Mouse (Mus musculus) midbrain, postnatal 0 days (tissue): ENCODE measurements around the gene Rcor2. TPM values are rescaled to one million over a fixed set of nuclear protein-coding genes. Genes with fewer than 3 reads are reported as not detected.

ENCODE experiments used
- ATAC-seq: fragments of 200-750 bp; cut with Nextera tagmentation; 2 replicates; pipeline ENCODE4 v1.8.0; 2017; ENCODE audit warnings: moderate number of reproducible peaks, mild to moderate bottlenecking, moderate TSS enrichment, moderate library complexity; ENCODE audit not compliant: low FRiP score
- DNase-seq: peaks from one replicate; pipeline ENCODE4 v3.0.0-alpha.2; 2015; ENCODE audit warnings: low spot score
- H3K27ac ChIP-seq: fragments of 300-500 bp; sonication (generic); 2 replicates; pipeline ENCODE4 v1.5.1; 2014; ENCODE audit warnings: low read depth, mild to moderate bottlenecking, low read length, mixed read lengths
- H3K27me3 ChIP-seq: fragments of 300-500 bp; sonication (generic); 2 replicates; pipeline ENCODE4 v1.6.1; 2014; ENCODE audit warnings: low read length, control low read depth, mixed read lengths; ENCODE audit not compliant: insufficient read depth
- H3K36me3 ChIP-seq: fragments of 300-500 bp; sonication (generic); 2 replicates; pipeline ENCODE4 v1.6.1; 2014; ENCODE audit warnings: low read length, control low read depth, mixed read lengths; ENCODE audit not compliant: insufficient read depth
- H3K4me1 ChIP-seq: fragments of 300-500 bp; sonication (generic); 2 replicates; pipeline ENCODE4 v1.6.1; 2014; ENCODE audit warnings: mild to moderate bottlenecking, control low read depth, antibody characterized with exemption, low read length, mixed read lengths; ENCODE audit not compliant: insufficient read depth
- H3K4me2 ChIP-seq: fragments of 300-500 bp; sonication (generic); 2 replicates; pipeline ENCODE4 v1.6.1; 2014; ENCODE audit warnings: low read depth, mild to moderate bottlenecking, low read length, mixed read lengths; ENCODE audit not compliant: poor library complexity, severe bottlenecking
- H3K4me3 ChIP-seq: fragments of 300-500 bp; sonication (generic); 2 replicates; pipeline ENCODE4 v1.5.1; 2014; ENCODE audit warnings: low read depth, mild to moderate bottlenecking, low read length, moderate library complexity
- H3K9ac ChIP-seq: fragments of 300-500 bp; sonication (generic); replicated peaks from 2 replicates; pipeline ENCODE4 v1.6.1; 2014; ENCODE audit warnings: mild to moderate bottlenecking, low read length, moderate library complexity, mixed read lengths; ENCODE audit not compliant: poor library complexity, severe bottlenecking
- H3K9me3 ChIP-seq: fragments of 300-500 bp; sonication (generic); 2 replicates; pipeline ENCODE4 v1.6.1; 2016; ENCODE audit warnings: low read length, control low read depth
- CTCF ChIP-seq: IDR thresholded peaks from 2 replicates; pipeline ENCODE4 v1.5.1; 2016; ENCODE audit warnings: antibody characterized with exemption, mild to moderate bottlenecking
- WGBS: fragments of 180-500 bp; shearing (Covaris S2); extraction: QIAGEN DNeasy Blood & Tissue Kit; methylation state at CpG from one replicate; pipeline ENCODE4 v1.1.7; 2014; 5-methylcytosine and 5-hydroxymethylcytosine counted together
- polyA plus RNA-seq: library from polyadenylated mRNA; unstranded; fragments of >200 nt; fragmentation: Nextera tagmentation; extraction: Ambion mirVana; gene quantifications from 2 replicates; pipeline ENCODE4 v1.2.1, GENCODE M21; 2015
- total RNA-seq: library from RNA; depleted of rRNA; stranded (reverse); fragments of >200 nt; gene quantifications from 2 replicates; pipeline ENCODE4 v1.2.3, GENCODE M21; 2014

Rcor2 gene
- total and polyA plus RNA-seq, 2 experiments from 2014 or later, result 8.9 to 53.1 TPM

DNA sequence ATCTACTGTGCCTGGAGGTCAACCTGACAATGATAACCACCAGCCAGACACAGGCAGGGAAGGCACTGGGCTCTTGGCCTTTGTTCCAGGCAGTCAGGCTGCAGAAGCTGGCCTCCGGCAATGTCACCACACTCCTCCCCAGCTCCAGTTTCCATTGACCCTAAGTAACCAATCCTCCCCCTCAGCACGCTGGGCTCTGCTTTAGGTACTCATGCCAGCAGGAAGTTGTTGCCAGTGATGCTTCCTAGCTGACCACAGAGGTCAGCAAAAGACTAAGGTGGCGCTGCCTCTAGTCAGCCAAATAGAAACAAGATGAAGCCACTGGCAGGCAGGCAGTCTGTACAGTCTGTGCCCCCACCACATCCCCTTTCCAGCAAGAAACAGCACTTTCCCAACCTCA, 39.8 kb downstream of the Rcor2 start:
- no peak overlapping the region for H3K27ac ChIP-seq
- no peak overlapping the region for H3K9ac ChIP-seq
- H3K4me2 ChIP-seq, result no peak overlapping the region
- no peak for TF ChIP-seq CTCF
- no peaks in the 10 kb centered on the region for H3K36me3 ChIP-seq
- WGBS, result 66% methylated on average over 3 of the region's 3 CpGs
- no peak overlapping the region for H3K4me3 ChIP-seq
- H3K4me1 ChIP-seq, result no peaks in the 10 kb centered on the region; the same call in 1 of the 2 replicates
- H3K27me3 ChIP-seq, result no peaks in the 10 kb centered on the region
- H3K9me3 ChIP-seq, result no peaks in the 10 kb centered on the region
- DNase-seq (no peak), ATAC-seq (no peak)

DNA sequence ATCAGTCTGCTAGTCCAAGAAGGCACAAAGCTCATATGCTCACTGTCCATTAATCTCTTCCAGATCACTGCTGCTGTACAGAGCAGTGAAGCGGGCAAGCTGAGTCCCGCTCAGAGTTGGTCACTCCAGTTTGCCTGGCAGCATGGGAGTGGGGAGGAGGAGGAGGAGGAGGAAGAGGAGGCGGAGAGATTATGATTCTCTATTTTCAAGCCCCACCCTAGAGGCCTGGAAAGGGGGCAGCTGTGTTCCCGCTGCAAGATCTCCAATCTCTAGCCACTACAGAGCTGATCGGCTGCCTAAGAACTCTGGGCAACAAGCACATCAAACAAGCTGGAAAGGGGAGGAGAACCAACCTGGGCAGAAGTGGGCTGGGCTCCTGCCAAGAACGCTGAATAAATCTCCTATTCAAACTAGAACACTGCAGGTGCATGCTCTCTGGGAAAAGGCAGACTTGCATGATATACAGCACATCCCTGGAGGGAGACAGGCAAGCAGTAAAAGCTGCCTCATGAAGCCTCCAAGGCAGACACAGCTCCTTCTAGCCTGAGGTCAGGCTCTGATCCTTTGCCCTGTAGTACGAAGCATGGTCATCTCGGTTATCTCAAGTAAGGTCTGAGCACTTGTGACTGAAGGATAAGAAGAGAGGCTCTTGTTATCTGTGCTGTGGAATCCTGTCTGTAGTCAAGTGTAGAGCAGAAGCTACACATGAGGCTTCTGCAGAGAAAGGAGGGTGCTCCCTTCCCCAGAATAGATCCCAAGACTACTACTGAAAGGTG, 41.1 kb downstream of the Rcor2 start:
- DNase-seq (peak; percentile 28), ATAC-seq (no peak)
- H3K27ac ChIP-seq, result peak overlapping the region; percentile 14; the same call in 1 of the 2 replicates
- H3K9me3 ChIP-seq, result no peaks in the 10 kb centered on the region
- no peaks in the 10 kb centered on the region for H3K27me3 ChIP-seq
- no peak overlapping the region for H3K9ac ChIP-seq
- H3K36me3 ChIP-seq, result no peaks in the 10 kb centered on the region
- H3K4me2 ChIP-seq, result no peak overlapping the region; the same call in 1 of the 2 replicates
- peaks cover 2% of the 10 kb centered on the region; the same call in 1 of the 2 replicates for H3K4me1 ChIP-seq
- H3K4me3 ChIP-seq, result no peak overlapping the region
- 41% methylated on average over 8 of the region's 8 CpGs for WGBS
- no peak for TF ChIP-seq CTCF

DNA sequence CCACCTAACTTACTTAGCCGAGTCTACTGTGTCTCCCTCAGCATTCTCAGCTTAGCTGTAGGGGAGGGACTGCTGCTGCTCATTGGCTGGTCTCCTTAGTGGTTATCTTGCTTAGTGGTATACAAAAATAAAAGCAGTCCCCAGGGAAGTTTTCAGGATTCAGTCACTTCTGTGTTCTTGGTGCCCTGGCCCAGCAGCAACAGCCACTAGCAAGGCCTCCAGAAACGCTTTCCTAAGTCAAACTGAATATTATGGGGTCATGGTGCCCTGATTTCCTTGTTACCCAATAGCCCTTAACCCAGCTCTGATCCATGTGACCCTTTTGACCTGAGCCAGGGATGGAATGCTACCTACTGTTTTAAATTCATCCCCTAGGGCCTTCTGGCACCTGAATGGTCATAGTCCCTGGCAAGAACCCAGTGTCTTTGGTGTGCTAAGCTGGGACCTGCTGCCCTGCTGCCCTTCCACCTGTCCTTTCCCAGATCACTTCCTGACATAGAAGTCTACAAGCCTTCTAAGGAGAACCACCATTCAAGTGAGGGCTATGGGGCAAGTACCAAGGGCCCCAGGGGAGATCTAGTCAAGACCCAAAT, 42.7 kb downstream of the Rcor2 start:
- peaks cover 2% of the 10 kb centered on the region; the same call in 1 of the 2 replicates for H3K4me1 ChIP-seq
- H3K4me2 ChIP-seq, result no peak overlapping the region
- WGBS, result 80% methylated on average over 2 of the region's 2 CpGs
- no peak overlapping the region for H3K9ac ChIP-seq
- H3K4me3 ChIP-seq, result no peak overlapping the region
- DNase-seq (no peak), ATAC-seq (no peak)
- no peaks in the 10 kb centered on the region for H3K27me3 ChIP-seq
- H3K9me3 ChIP-seq, result no peaks in the 10 kb centered on the region
- no peak for TF ChIP-seq CTCF
- no peak overlapping the region for H3K27ac ChIP-seq
- no peaks in the 10 kb centered on the region for H3K36me3 ChIP-seq

DNA sequence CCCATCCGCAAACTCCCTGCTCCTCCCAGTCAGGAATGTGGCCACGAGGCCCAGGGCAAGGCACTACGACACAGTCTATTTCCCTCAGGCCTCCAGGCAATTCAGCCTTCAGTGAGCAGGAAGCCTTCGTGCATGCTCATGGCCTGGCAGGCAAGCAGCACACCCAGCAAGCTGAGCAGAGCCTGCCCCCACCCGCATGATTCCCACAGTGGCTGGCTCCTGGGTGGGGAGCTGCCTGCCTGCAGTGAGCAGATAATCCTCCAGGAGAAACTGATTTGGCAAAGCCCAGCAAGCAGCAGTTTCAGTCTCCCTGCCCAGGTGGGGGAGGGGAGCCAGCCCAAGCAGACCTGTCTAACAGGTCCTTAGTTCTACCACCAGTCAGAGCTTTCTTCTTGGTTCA, 43.6 kb downstream of the Rcor2 start:
- H3K4me1 ChIP-seq, result peaks cover 2% of the 10 kb centered on the region; the same call in 1 of the 2 replicates
- peak; percentile 20 for DNase-seq
- H3K9me3 ChIP-seq, result no peaks in the 10 kb centered on the region
- ATAC-seq, result no peak
- H3K27me3 ChIP-seq, result no peaks in the 10 kb centered on the region
- H3K27ac ChIP-seq, result peak overlapping the region; percentile 38; the same call in 1 of the 2 replicates
- no peak overlapping the region for H3K4me3 ChIP-seq
- H3K9ac ChIP-seq, result no peak overlapping the region
- 21% methylated on average over 5 of the region's 5 CpGs for WGBS
- no peak overlapping the region for H3K4me2 ChIP-seq
- TF ChIP-seq CTCF, result no peak
- H3K36me3 ChIP-seq, result no peaks in the 10 kb centered on the region

DNA sequence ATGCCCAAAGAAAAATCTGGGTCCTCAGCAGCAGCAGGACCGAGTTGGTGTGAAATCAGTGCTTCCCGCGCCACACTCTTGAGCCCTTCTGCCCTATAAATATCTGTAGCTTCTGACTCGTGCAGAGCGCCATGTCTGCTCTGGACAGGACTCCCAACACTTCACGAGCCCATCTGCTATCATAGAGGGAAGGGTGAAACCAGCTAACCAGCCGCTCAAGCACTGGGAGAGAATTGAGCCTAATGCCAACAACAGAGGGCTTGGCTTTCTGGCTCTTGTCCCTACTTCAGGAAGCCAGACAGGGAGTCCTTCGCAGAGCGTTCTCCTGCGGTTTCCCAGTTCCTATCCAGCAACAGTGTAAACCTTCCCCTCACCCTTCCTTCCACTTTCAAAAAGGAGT, 44.2 kb downstream of the Rcor2 start:
- Histone ChIP-seq H3K4me3 (no peak overlapping the region), H3K9ac (no peak overlapping the region; the same call in 1 of the 2 replicates), H3K4me2 (no peak overlapping the region), H3K4me1 (peaks cover 2% of the 10 kb centered on the region; the same call in 1 of the 2 replicates), H3K27ac (peak overlapping the region; percentile 38; the same call in 1 of the 2 replicates), H3K36me3 (no peaks in the 10 kb centered on the region), H3K27me3 (no peaks in the 10 kb centered on the region), H3K9me3 (no peaks in the 10 kb centered on the region)
- 43% methylated on average over 10 of the region's 10 CpGs for WGBS
- TF ChIP-seq CTCF, result no peak
- DNase-seq (peak; percentile 44), ATAC-seq (no peak)

DNA sequence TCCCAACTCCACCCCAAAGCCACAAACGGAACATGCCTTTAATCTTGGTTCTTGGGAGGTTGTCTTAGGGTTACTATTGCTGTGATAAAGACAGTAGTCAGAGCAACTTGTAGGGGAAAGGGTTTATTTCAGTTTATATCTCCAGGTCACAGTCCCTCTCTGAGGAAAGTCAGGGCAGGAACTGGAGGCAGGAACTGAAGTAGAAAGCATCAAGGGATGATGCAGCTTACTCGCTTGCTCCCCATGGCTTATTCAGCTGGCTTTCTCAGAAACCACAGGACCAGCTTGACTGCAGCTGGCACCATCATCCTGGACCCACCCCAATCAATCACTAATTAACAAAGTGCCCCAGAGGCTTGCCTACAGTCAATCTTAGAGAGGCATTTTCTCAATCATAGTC, 46.5 kb downstream of the Rcor2 start:
- H3K9ac ChIP-seq, result no peak overlapping the region
- H3K27ac ChIP-seq, result no peak overlapping the region
- H3K9me3 ChIP-seq, result no peaks in the 10 kb centered on the region
- WGBS, result 95% methylated on average over 2 of the region's 2 CpGs
- no peak for ATAC-seq
- DNase-seq, result no peak
- H3K4me3 ChIP-seq, result no peak overlapping the region
- TF ChIP-seq CTCF, result no peak
- H3K4me1 ChIP-seq, result peaks cover 2% of the 10 kb centered on the region; the same call in 1 of the 2 replicates
- H3K4me2 ChIP-seq, result no peak overlapping the region
- no peaks in the 10 kb centered on the region for H3K36me3 ChIP-seq
- H3K27me3 ChIP-seq, result no peaks in the 10 kb centered on the region
